Mouse (Mus musculus) thymus, postnatal 0 days (tissue): Measurements from ENCODE around the gene Plxdc1. TPM values are rescaled to one million over a fixed set of nuclear protein-coding genes. Genes with fewer than 3 reads are reported as not detected.
"Not testable (repeated sequence)": the region's sequence is repeated elsewhere in the genome, so short reads cannot be mapped to it uniquely, and the experiment has no call there.

ENCODE experiments used
- DNase-seq: peaks from one replicate; pipeline ENCODE4 v3.0.0-alpha.2; 2015; ENCODE audit warnings: low spot score
- polyA plus RNA-seq: library from polyadenylated mRNA; unstranded; fragments of >200 nt; fragmentation: Nextera tagmentation; extraction: Ambion mirVana; gene quantifications from 2 replicates; pipeline ENCODE4 v1.2.1, GENCODE M21; 2015

Plxdc1 gene
- polyA plus RNA-seq, 1 experiment from 2014 or later = 42.0 TPM

- DNase-seq = no peak
Observed at GRCm38 (mm10) chr11:97956905-97957560, 29.2 kb downstream of the Plxdc1 start.

DNA sequence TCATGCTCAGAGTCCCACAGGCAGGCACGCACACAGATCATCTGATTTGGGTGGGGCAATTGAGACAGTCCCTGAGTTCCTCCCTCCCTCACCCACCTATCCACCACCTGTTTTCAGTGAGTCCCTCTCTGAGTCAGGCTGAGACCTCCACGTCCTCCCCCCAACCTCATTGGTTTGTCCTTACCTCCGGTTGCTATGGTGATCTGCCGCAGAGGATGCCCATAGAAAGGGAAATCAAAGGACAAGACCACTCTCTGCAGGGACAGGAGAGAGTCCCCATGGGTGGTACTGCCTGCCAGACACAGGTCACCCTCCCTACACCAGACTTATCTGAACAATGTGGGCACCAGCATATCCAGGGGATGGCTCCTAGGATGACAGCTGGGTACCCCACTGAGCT, 30.3 kb downstream of the Plxdc1 start:
- no peak for DNase-seq

- peak; percentile 74 for DNase-seq
Observed at GRCm38 (mm10) chr11:97955146-97955902, 30.9 kb downstream of the Plxdc1 start.

GRCm38 (mm10) chr11:97954469-97955141, 31.6 kb downstream of the Plxdc1 start:
- peak; percentile 50 for DNase-seq

DNA sequence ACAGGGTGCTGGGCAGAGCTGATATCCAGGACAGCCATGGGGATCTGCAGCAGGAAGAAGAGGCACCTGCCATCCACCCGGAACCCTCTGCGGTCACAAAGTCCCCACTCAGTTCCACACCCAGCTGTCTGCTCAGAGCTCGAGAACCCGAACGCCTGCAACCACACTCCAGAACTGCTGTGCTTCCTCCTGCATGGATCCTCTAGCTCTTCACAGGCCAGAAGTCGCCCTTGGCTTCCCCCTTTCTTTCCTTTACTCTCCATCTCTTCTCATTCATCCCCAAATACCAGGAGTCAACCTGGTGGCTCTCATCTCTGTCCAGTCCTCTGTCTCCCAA, 32.3 kb downstream of the Plxdc1 start:
- DNase-seq = no peak

DNA sequence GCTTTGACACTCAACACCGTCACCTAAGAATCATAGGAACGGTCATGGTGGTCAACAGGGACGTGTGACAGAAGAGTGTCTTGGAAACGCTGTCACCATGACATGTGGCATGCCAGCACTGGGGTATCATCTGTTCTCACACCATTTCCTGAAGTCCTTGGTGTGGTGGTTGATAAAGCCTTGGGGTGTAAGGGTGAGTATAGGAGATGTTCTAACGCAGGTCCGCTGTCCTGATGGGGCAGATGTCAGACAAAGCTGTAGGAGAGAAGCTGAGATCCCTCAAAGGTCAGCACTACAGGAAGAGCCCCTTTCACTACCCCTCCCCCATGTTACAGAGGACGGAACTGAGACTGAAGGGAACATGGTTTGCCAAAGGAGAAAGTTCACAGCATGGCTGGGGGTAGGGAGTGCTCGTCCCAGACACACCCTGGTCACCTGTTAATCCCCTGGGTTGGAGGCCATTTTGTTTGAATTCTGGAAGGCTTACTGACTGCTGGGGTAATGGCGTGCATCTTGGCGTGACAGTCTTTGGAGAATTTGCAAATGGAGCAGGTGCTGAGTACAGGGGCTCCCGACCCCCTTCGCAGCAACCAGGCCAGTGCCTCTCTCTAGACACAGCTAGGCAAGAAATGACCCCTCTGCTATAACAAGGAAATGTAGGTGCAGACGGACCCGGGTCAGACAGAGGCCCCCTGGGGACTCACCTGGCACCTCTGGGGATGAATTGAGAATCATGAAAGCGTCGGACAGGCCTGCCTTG, 32.9 kb downstream of the Plxdc1 start:
- no peak for DNase-seq

DNA sequence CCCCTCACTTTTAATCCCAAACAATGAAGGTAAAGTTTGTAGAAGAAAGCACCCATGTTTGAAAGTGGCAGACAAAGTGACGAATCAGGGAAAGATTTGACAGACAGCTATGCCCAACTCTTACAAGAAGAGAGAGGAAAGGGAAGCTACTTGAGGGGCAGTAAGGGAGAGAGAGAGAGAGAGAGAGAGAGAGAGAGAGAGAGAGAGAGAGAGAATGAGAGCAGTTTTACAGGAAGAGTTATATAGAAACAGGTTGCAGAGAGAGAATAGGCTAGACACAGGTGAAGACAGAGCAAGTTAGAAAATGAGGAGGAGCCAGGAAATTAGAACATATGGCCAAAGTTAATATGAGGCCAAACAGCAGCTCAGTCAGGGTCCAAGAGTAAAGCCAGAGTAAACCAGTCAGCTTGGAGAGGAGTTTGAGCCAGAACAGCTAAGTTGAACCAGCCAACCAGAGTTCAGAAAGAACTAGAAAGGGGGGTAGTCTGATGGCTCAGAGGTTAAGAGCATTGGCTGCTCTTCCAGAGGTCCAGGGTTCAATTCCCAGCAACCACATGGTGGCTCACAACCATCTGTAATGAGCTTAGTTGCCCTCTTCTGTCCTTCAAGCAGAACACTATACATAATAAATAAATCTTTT, 33.8 kb downstream of the Plxdc1 start:
- no peak for DNase-seq

- no peak for DNase-seq
Observed at GRCm38 (mm10) chr11:97949703-97950475, 36.4 kb downstream of the Plxdc1 start.

DNA sequence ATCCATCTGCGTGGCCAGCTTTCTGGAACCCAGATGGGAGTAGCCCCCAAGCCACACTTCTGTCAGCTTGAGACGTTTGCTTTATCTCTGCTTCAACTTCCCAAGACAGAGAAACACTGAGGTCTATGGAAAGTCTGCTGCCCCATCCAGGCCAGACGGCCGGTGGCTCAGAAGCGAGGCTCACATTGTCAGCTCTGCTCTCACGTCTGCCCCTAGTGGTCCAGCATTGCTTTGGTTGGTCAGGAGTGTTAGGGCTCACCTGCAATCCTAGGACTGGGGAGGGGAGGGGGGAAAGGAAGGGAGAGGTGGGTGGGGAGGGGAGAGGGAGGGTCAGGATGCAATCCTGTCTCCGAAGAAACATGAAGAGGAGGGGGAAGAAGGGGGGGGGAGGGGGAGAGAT, 38.8 kb downstream of the Plxdc1 start:
- peak; percentile 55 for DNase-seq

- DNase-seq = not testable (repeated sequence)
Observed at GRCm38 (mm10) chr11:97945738-97946289, 40.4 kb downstream of the Plxdc1 start.

DNA sequence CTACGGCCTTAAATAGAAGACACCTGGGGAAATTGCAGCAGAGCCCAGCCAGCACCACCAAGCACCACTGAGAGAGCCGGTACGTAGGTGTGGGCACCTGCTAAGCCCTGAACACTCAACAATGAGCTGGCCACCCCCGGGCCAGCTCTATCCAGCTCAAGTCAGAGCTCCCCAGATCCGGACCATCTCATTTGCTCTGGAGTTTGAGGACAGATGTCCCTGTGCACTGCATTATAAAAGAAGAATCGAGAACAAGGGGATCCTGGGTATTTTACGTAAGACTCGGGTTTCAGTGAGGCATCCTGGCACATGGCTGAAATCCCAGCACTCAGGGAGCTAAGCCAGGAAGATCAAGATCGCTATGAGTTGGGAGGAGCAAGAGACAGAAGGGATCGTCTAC, 41.2 kb downstream of the Plxdc1 start:
- no peak for DNase-seq

- DNase-seq = no peak
Observed at GRCm38 (mm10) chr11:97943256-97943655, 43.0 kb downstream of the Plxdc1 start.

- no peak for DNase-seq
Observed at GRCm38 (mm10) chr11:97942420-97943111, 43.7 kb downstream of the Plxdc1 start.

GRCm38 (mm10) chr11:97937469-97938105, 48.7 kb downstream of the Plxdc1 start:
- no peak for DNase-seq

DNA sequence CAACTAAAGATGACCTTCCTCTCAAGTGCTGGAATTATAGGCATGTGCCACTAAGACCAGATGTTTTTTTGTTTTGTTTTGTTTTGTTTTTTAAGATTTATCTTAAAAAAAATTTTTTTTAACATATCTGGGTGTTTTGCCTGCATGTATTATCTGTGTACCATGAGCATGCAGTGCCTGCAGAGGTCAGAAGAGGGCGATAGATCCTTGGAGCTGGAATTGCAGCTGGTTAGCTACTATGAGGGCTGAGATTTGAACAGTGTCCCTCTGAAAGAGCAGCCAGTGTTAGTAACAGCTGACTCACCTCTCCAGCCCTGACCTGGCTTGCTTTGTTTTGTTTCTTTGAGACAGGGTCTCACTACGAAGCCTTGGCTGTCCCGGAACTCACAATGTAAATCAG, 49.5 kb downstream of the Plxdc1 start:
- peak; percentile 83 for DNase-seq

DNA sequence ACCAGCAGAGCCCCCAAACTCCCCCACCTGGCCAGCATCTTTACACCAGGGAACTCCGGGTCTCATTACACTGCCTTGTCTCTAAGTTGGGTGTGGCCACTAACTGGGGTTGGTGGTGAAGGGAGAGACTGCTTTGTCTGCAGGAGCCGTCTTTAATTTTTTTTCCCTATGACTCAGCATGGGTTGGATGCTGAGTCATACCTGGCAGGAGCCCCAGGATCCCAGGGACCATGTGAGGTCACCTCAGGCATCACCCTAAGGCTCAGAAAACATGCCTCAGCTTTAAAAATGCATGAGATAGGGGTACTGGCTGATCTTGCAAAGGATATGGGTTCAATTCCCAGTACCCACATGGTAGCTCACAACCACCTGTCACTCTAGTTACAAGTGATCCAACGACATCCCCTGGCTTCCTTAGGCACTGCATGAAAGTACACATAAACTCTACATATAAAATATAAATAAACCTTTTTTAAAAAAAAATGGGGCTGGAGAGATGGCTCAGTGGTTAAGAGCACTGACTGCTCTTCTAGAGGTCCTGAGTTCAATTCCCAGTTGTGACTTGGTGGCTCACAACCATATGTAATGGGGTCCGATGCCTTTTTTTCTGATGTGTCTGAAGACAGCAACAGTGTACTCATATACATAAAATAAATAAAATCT, 50.2 kb downstream of the Plxdc1 start:
- DNase-seq = no peak

GRCm38 (mm10) chr11:97933553-97933952, 52.7 kb downstream of the Plxdc1 start:
- DNase-seq = no peak

- DNase-seq = no peak
Observed at GRCm38 (mm10) chr11:97928905-97929304, 57.3 kb downstream of the Plxdc1 start.
